Mouse (Mus musculus) heart, adult 2 months (tissue): ENCODE measurements at regions not wholly inside any gene's neighbourhood (a gene's known extent, or its start where the extent isn't known, plus 50 kb on each side); places are given as distances from the start of the nearest gene placed in this dataset.

Source experiments
- CTCF ChIP-seq: fragments of 200-600 bp; IDR thresholded peaks from 2 replicates; pipeline ENCODE4 v1.8.1; 2022; ENCODE audit warnings: antibody characterized with exemption, mild to moderate bottlenecking, moderate library complexity
- POLR2A ChIP-seq: fragments of 200-500 bp; IDR thresholded peaks from 2 replicates; pipeline ENCODE4 v1.6.1; 2011; ENCODE audit warnings: mild to moderate bottlenecking, low read depth, low read length, control low read depth; ENCODE audit not compliant: insufficient read depth

DNA sequence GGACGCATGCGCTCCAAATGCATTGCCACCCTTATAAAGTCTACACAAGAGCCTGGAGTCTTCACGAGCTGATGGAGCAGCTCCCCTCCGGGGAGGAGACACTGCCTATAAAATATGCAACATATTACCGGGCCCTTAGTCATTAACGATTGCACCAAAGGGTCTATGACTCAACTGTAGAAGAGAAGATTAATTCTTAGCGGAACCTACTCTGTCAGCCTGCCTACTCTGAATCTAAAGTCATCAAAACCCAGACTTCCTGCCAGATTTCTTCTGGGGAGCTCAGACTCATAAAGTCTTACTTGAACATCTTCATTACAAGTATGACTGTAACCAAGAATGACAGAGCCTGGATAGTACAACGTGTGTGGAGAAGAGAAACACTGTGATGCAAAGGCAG is 237.2 kb upstream of the 1700056E22Rik start:
- TF ChIP-seq CTCF (no peak), POLR2A (no peak)
